Mouse (Mus musculus) intestine, embryonic 16.5 days (tissue): ENCODE measurements around the gene Olfr147. TPM values are rescaled to one million over a fixed set of nuclear protein-coding genes. Genes with fewer than 3 reads are reported as not detected.
"Not testable (repeated sequence)": the region's sequence is repeated elsewhere in the genome, so short reads cannot be mapped to it uniquely, and the experiment has no call there.

Experiments
- ATAC-seq: fragments of 200-750 bp; cut with Nextera tagmentation; 2 replicates; pipeline ENCODE4 v1.8.0; 2017; ENCODE audit warnings: moderate TSS enrichment, moderate library complexity
- H3K27ac ChIP-seq: fragments of 300-500 bp; sonication (generic); 2 replicates; pipeline ENCODE4 v1.5.1; 2014; ENCODE audit warnings: mild to moderate bottlenecking, low read length
- H3K27me3 ChIP-seq: fragments of 300-500 bp; sonication (generic); replicated peaks from 2 replicates; pipeline ENCODE4 v1.6.1; 2014; ENCODE audit warnings: low read length, control low read depth, mixed read lengths; ENCODE audit not compliant: control insufficient read depth, insufficient read depth
- H3K36me3 ChIP-seq: fragments of 300-500 bp; sonication (generic); 2 replicates; pipeline ENCODE4 v1.6.1; 2014; ENCODE audit warnings: low read length, control low read depth; ENCODE audit not compliant: control insufficient read depth, insufficient read depth
- H3K4me1 ChIP-seq: fragments of 300-500 bp; sonication (generic); 2 replicates; pipeline ENCODE4 v1.6.1; 2014; ENCODE audit warnings: low read length, control low read depth, mixed read lengths; ENCODE audit not compliant: control insufficient read depth, insufficient read depth
- H3K4me2 ChIP-seq: fragments of 300-500 bp; sonication (generic); 2 replicates; pipeline ENCODE4 v1.6.1; 2014; ENCODE audit warnings: low read depth, low read length, control low read depth
- H3K4me3 ChIP-seq: fragments of 300-500 bp; sonication (generic); 2 replicates; pipeline ENCODE4 v1.5.1; 2014; ENCODE audit warnings: mild to moderate bottlenecking, low read length
- H3K9ac ChIP-seq: fragments of 300-500 bp; sonication (generic); 2 replicates; pipeline ENCODE4 v1.6.1; 2014; ENCODE audit warnings: low read depth, low read length
- H3K9me3 ChIP-seq: fragments of 300-500 bp; sonication (generic); 2 replicates; pipeline ENCODE4 v1.6.1; 2016; ENCODE audit warnings: low read length, control low read depth; ENCODE audit not compliant: control insufficient read depth
- WGBS: fragments of 180-500 bp; shearing (Covaris S2); extraction: QIAGEN DNeasy Blood & Tissue Kit; methylation state at CpG from one replicate; pipeline ENCODE4 v1.1.7; 2014; 5-methylcytosine and 5-hydroxymethylcytosine counted together
- polyA plus RNA-seq: library from polyadenylated mRNA; unstranded; fragments of >200 nt; fragmentation: Nextera tagmentation; extraction: Ambion mirVana; gene quantifications from 2 replicates; pipeline ENCODE4 v1.2.1, GENCODE M21; 2015

The Olfr147 gene
- polyA plus RNA-seq, result not detected in 2 replicates

DNA sequence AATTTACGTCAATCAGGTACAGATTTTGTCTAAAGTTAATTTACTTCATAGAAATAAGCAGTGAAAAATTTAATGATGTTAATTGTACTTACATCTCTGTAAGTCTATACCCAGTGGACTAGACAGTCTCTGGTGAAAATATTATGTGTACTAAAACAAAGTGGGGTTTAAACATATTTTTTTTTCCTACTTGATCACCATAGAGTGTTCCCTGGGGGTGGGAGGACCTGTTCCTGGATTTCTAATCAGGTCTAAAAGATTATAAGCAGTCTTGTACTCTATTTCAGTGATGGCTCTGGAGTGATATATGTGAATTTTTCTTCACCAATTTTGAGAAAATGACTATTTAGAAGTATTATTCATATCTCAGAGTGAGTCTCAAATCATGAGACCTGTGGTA lies at the start of gene Olfr147:
Gene Olfr147, plus strand, starts transcription at position 301 of the 400 bp plus-strand sequence.
- H3K4me2 ChIP-seq, result no peak within 1 kb of the TSS
- ATAC-seq, result no peak
- H3K9ac ChIP-seq, result no peak within 1 kb of the TSS
- H3K9me3 ChIP-seq, result no peaks in the 10 kb centered on the region
- no peak within 1 kb of the TSS for H3K4me3 ChIP-seq
- H3K27me3 ChIP-seq, result no peaks in the 10 kb centered on the region
- no peaks in the 10 kb centered on the region for H3K36me3 ChIP-seq
- no peak within 1 kb of the TSS for H3K27ac ChIP-seq
- no peaks in the 10 kb centered on the region for H3K4me1 ChIP-seq
- 77% methylated on average over 1 of the region's 1 CpGs for WGBS

DNA sequence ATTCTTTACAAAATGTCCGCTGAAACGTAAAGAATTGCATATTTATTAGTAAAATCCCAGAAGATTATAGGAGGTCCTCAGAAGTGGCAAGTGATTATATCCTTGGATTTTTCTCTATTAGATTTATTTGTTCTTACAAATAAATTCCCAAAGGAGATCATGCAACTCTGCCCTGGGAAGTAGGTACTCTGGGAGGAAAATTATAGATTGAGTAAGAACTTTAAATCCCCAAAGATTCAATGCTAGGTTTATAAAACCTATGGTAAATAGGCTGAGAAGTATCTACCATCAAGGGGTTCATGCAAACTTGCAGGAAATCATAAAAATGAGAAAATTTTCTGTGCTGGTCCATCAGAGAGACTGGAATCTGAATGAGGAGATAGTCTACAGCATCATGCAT lies 34.9 kb upstream of the Olfr147 start, which contains the start of gene Olfr250:
Gene Olfr250, plus strand, starts transcription at position 301 of the 400 bp plus-strand sequence.
- Histone ChIP-seq H3K36me3 (no peaks in the 10 kb centered on the region), H3K27ac (no peak within 1 kb of the TSS), H3K9me3 (no peaks in the 10 kb centered on the region), H3K27me3 (no peaks in the 10 kb centered on the region), H3K9ac (no peak within 1 kb of the TSS), H3K4me3 (no peak within 1 kb of the TSS), H3K4me1 (no peaks in the 10 kb centered on the region), H3K4me2 (no peak within 1 kb of the TSS)
- no peak for ATAC-seq
- WGBS, result 94% methylated on average over 2 of the region's 2 CpGs

GRCm38 (mm10) chr9:38376786-38377185 lies 24.7 kb upstream of the Olfr147 start, which contains the start of gene Olfr251:
Gene Olfr251 (plus strand): TSS chr9:38377086.
- no peak within 1 kb of the TSS for H3K27ac ChIP-seq
- 66% methylated on average over 2 of the region's 2 CpGs for WGBS
- no peaks in the 10 kb centered on the region for H3K4me1 ChIP-seq
- ATAC-seq, result no peak
- no peaks in the 10 kb centered on the region for H3K9me3 ChIP-seq
- H3K27me3 ChIP-seq, result no peaks in the 10 kb centered on the region
- H3K4me2 ChIP-seq, result no peak within 1 kb of the TSS
- no peak within 1 kb of the TSS for H3K9ac ChIP-seq
- H3K36me3 ChIP-seq, result no peaks in the 10 kb centered on the region
- no peak within 1 kb of the TSS for H3K4me3 ChIP-seq

DNA sequence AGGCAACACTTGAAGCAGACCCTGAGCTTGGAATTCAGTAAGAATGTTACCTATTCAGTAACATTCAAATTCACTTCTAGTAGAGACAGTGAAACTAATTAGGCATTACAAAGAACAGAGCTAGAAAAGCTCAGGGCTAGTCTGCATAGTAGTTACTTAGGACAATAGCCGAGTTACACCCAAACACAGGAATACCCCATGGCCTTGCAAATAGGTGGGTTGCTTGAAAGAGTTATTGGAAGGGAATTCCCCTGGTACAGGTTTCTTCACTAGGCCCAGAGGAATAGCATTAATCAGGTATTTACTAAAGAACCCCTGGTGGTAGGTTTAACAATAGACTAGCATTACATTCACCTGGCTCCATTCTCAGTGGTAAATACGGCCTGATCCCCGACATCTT lies 6.0 kb downstream of the Olfr147 start:
- H3K36me3 ChIP-seq, H3K27ac ChIP-seq, ATAC-seq, H3K4me2 ChIP-seq, H3K9ac ChIP-seq, H3K27me3 ChIP-seq, H3K4me3 ChIP-seq, H3K4me1 ChIP-seq, H3K9me3 ChIP-seq: not testable (repeated sequence)
- 93% methylated on average over 3 of the region's 3 CpGs for WGBS

GRCm38 (mm10) chr9:38413502-38413901 lies 12.0 kb downstream of the Olfr147 start:
- H3K9ac ChIP-seq, H3K27ac ChIP-seq, H3K4me1 ChIP-seq, H3K36me3 ChIP-seq, H3K9me3 ChIP-seq, H3K27me3 ChIP-seq, ATAC-seq, H3K4me3 ChIP-seq, H3K4me2 ChIP-seq: not testable (repeated sequence)
- 85% methylated on average over 14 of the region's 14 CpGs for WGBS

- Histone ChIP-seq H3K9ac (no peak overlapping the region), H3K27ac (no peak overlapping the region), H3K36me3 (no peaks in the 10 kb centered on the region), H3K9me3 (no peaks in the 10 kb centered on the region), H3K4me1 (no peaks in the 10 kb centered on the region), H3K27me3 (no peaks in the 10 kb centered on the region), H3K4me2 (no peak overlapping the region), H3K4me3 (no peak overlapping the region)
- no peak for ATAC-seq
Observed at GRCm38 (mm10) chr9:38423801-38424200, 22.3 kb downstream of the Olfr147 start.

GRCm38 (mm10) chr9:38427026-38427425 lies 25.5 kb downstream of the Olfr147 start:
- Histone ChIP-seq H3K9me3 (no peaks in the 10 kb centered on the region), H3K27ac (no peak overlapping the region), H3K4me1 (no peaks in the 10 kb centered on the region), H3K36me3 (no peaks in the 10 kb centered on the region), H3K9ac (no peak overlapping the region), H3K27me3 (no peaks in the 10 kb centered on the region), H3K4me2 (no peak overlapping the region), H3K4me3 (no peak overlapping the region)
- ATAC-seq, result no peak
- WGBS, result 36% methylated on average over 1 of the region's 1 CpGs

- Histone ChIP-seq H3K4me2 (no peak within 1 kb of the TSS), H3K36me3 (no peaks in the 10 kb centered on the region), H3K4me3 (no peak within 1 kb of the TSS), H3K27ac (no peak within 1 kb of the TSS), H3K9ac (no peak within 1 kb of the TSS), H3K27me3 (no peaks in the 10 kb centered on the region), H3K4me1 (no peaks in the 10 kb centered on the region), H3K9me3 (no peaks in the 10 kb centered on the region)
- no peak for ATAC-seq
- WGBS, result 87% methylated on average over 1 of the region's 1 CpGs
Observed at GRCm38 (mm10) chr9:38429155-38429554, 27.7 kb downstream of the Olfr147 start, which contains the start of gene Olfr901. Gene Olfr901 (plus strand): TSS chr9:38429455.

DNA sequence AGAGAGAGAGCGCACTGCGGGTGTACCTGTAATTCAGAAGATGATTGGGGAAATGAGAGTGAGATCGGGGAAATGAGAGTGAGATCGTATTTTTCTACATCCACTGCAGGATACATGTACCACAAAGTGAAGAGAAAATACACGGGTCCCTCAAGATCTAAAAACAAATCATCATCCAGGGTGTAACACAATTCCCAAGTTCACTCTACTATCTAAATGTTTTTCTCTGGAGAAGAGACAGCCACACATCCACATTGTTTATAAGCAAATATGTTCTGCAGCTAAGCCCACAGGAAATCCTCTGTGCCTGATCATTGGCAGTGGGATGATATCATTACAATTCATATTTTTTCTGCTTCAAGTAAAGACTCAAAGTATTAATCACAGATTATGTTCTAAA lies 45.9 kb downstream of the Olfr147 start, which contains the start of gene Olfr902:
Gene Olfr902, plus strand, starts transcription at position 301 of the 400 bp plus-strand sequence.
- WGBS, result 86% methylated on average over 5 of the region's 5 CpGs
- H3K4me3 ChIP-seq, result no peak within 1 kb of the TSS
- no peaks in the 10 kb centered on the region for H3K4me1 ChIP-seq
- ATAC-seq, result no peak
- H3K9me3 ChIP-seq, result no peaks in the 10 kb centered on the region
- H3K27ac ChIP-seq, result no peak within 1 kb of the TSS
- H3K4me2 ChIP-seq, result no peak within 1 kb of the TSS
- H3K27me3 ChIP-seq, result no peaks in the 10 kb centered on the region
- H3K36me3 ChIP-seq, result no peaks in the 10 kb centered on the region
- H3K9ac ChIP-seq, result no peak within 1 kb of the TSS
